Mouse (Mus musculus) adrenal gland, adult (tissue): ENCODE results near the gene Zfp978.
"Not testable (repeated sequence)": the region's sequence is repeated elsewhere in the genome, so short reads cannot be mapped to it uniquely, and the experiment has no call there.

Experiments used
- DNase-seq, 2 experiments: peaks; one replicate each; pipeline ENCODE4 v3.0.0; 2022 to 2023; ENCODE audit warnings: low spot score in 1 of 2; ENCODE audit not compliant: inconsistent age in 2 of 2

Zfp978 gene

DNA sequence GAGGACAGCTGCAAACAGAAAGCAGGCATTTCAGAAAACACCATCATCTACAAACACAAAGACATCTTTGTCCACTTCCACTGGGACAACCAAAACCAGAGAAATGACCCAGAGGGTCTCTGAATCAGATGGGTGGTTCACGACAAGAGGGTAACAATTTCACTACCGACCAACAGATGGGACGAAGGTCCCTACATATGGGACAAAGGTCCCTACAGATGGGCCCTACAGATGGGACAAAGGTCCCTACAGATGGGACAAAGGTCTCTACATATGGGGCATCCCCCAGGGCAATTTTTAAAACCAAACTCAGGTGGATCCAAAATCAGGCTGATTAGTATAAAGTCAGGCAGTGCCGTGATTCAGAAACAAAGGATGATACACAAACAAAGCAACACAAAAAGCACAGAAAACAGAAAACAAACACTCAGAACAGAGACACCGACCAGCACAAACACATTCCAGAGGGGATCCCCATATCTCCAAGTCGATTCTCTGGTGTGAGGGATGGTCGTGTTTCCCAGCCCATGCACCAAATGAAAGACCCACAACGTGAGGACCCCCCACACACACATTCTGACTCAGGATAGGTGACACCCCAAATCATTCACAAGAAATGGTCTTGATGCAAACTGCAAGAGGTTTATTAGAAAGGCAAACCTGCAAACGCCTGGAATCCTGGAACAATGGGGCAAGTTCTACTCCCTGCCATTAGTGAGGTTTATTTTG lies 11.3 kb upstream of the Zfp978 start:
- DNase-seq = peak in 1 of 2 experiments; percentile 28

DNA sequence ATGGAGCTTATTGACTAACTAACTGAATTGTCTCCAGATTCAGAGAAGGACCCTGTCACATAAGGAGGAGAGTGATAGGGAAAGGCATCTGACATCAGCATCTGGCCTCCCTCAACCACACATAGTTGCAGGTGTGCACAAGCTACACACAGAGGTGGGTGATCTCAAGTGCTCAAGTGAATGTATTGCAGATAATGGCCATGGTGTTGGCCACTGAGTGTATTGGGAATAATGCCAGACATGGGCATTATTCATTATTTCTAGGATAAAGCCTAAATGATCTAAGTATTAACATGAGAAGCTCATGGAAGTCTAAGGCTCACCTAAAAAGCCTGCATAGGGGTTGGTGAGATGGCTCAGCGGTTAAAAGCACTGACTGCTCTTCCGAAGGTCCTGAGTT lies 10.6 kb upstream of the Zfp978 start:
- DNase-seq = peak in 1 of 2 experiments; percentile 25

DNA sequence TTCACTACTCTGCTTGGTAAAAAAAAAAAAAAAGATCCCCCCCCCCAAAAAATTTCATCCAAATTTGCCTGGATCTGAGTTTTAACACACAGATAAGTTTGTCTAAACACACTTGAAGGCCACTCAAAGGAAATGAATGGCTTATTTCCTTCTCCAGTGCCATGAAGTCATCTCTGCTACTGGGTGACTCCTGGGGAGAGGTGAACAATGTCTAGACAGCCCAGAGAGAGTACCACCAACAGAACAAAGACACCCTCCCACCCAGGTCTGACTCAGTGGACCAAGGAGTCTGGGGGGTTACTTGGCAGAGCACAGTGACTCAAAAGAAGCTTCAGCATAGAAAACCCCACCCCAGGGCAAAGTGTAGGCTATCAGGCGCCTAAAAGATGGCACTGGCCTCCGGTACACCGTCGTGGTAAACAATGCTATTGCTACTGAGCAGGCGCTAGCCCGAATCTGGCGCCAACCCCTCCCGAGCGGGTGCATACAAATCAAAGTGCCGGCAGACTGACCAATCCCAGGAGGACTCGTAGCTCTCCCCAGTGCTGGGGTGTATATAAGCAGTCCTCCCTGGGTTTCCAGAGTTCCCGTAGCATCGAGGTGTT lies 9.6 kb upstream of the Zfp978 start:
- DNase-seq = peak in 1 of 2 experiments; percentile 18

DNA sequence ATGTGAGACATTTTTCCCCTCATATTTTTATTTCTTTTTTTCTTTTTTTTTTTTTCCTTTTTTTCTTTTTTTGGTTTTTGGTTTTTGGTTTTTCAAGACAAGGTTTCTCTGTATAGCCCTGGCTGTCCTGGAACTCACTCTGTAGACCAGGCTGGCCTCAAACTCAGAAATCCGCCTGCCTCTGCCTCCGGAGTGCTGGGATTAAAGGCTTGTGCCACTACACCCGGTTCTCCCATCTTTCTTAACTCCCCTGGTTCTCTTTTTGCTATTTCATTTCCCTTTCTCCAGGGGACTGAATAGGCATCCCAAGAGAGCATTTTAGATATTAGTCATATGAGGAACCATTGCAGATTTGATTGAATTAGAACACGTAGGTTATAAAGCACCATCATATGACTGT lies 7.5 kb upstream of the Zfp978 start:
- DNase-seq = not testable (repeated sequence)

- DNase-seq = not testable (repeated sequence)
These were observed 5.1 kb upstream of the Zfp978 start for GRCm38 (mm10) chr4:147356042-147356441.

DNA sequence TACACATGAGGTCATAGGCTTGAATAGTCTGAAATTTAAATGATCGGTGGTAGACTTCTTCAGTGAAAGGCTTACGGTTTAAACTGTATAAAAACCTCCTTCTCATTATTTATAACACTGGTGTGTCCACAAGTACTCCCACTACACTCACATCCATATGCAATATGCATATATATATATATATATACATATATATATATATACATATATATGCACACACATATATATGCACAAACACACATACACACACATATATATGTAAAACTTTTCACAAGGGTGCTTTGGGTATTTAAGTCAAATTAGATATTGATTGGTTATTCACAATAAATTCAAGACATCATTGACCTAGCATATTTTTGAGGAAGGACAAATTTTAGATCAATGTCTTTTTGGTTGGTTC lies 3.9 kb upstream of the Zfp978 start:
- DNase-seq = not testable (repeated sequence)

DNA sequence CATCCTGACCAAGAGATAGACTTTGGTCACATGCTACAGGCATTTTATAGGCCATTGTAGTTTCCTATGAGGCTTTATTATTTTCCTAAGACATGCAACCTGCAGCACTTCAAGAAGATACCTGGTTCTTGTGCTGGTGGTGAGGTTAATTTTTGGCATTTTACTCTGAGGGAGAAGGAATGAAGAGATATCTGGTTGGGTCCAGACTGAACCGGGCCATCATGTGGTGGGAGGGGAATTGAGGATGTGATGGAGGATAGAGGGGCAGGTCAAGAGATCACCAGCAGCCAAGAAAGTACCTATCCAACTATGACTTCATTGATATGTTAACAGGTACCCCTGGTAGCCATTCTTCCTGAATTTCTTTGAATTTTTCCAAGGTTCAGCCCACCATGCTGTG lies 769 bp downstream of the Zfp978 start:
- DNase-seq = not testable (repeated sequence)

DNA sequence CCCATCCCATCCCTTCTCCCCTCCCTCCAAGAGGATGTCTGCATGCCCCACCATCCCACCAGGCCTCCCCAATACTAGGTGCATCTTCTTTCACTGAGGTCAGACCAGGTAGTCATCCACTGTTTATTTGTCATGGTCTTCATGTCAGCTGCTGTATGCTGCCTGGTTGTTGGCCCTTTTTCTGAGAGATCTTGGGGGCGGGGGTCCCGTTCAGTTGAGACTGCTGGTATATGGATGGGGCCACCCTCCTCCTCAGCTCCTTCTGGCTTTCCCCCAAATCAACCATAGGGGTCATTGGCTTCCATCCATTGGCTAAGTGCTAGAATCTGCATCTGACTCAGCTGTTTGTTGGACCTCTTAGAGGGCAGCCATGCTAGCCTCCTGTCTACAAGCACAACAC lies 8.5 kb downstream of the Zfp978 start:
- not testable (repeated sequence) for DNase-seq

GRCm38 (mm10) chr4:147383199-147383598 lies 22.1 kb downstream of the Zfp978 start:
- DNase-seq = peak in 1 of 2 experiments; percentile 22

GRCm38 (mm10) chr4:147397201-147397600 lies 36.1 kb downstream of the Zfp978 start:
- peak in 1 of 2 experiments; percentile 14 for DNase-seq

GRCm38 (mm10) chr4:147397934-147398682 lies 37.0 kb downstream of the Zfp978 start:
- peak in 1 of 2 experiments; percentile 30 for DNase-seq

DNA sequence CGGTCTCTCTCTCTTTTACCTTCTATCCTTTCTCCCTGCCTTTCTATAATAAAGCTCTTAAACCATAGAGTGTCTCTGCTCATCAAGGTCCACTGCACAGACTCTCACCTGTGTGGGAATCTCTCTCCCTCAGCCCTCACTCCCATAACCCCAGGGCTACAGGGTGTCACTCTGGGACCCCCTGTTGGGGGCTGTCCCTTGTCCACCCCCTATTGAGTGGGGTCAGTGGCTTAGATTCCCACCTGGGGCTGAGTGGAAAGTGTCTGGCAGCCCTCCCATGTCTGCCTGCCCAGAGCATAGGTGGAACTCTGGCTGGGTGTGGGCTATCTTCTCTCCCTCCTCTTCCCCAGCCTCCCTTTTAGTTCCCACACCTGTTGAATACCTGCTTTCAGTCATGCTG lies 37.6 kb downstream of the Zfp978 start:
- peak in 1 of 2 experiments; percentile 52 for DNase-seq

DNA sequence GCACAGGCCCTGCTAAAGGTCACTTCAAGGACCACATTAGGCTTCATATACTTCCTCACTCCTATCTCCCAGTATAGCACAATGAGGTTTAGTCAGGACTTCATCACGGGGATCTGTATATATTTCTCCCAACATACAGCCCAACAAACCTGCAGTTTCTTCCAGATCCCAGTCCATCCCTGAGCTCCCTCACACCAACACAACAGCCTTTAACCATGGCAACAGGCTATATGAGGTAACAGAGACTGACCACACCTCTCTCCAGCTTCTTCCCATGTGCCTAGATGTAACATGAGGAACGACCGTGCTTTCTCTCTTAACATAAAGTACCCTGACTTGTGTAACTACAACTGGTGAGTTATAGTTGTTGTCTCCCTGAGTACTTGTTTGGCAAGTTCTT lies 38.4 kb downstream of the Zfp978 start:
- DNase-seq = peak in 1 of 2 experiments; percentile 24

DNA sequence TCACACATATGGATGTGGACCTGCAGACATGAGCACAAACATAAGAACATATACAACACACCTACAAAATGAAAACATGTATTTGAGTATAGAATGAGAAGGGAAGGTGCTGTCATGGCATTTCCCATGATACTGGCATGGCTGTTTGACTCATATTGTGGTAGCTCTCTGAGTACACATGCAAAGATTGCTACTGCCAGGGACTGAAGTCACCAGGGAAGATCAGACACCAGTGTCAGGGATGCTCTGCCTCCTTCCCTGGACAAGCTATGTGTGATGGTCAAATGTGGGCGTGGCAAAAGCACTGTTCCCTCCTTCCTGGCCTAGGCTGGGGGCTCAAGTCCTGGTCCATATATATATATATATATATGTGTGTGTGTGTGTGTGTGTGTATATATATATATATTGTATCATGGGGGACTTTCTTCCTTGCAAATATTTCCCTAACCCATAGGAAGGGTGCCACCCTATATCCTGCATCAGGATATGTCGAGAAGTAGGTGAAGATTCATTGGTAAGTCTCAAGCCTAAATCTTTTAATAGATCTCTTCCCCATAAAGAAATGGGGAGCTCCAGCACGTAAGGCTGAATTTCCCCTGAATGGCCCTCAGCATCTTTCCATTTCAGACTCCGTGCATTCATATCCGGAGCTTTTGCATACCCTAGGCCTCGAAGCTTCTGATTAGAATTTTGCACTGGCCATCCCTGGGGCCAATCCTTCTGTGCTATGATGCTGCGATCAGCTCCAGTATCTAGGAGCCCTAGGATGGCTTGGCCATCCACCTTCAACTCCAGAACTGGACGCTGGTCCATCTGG lies 39.1 kb downstream of the Zfp978 start:
- peak in 1 of 2 experiments; percentile 30 for DNase-seq

- peak in 1 of 2 experiments; percentile 57 for DNase-seq
These were observed 40.0 kb downstream of the Zfp978 start for GRCm38 (mm10) chr4:147400848-147401715.

- peak in 1 of 2 experiments; percentile 35 for DNase-seq
These were observed 40.8 kb downstream of the Zfp978 start for GRCm38 (mm10) chr4:147401736-147402506.

GRCm38 (mm10) chr4:147402507-147402890 lies 41.4 kb downstream of the Zfp978 start:
- peak in 1 of 2 experiments; percentile 29 for DNase-seq

- DNase-seq = peak in 1 of 2 experiments; percentile 38
These were observed 42.4 kb downstream of the Zfp978 start for GRCm38 (mm10) chr4:147403509-147403908.
